Mouse (Mus musculus): Measurements from ENCODE around the gene Plekho2. TPM values are rescaled to one million over a fixed set of nuclear protein-coding genes. Genes with fewer than 3 reads are reported as not detected.

Gene Plekho2
- polyA plus RNA-seq, 1 experiment, result 15.3 TPM

DNA sequence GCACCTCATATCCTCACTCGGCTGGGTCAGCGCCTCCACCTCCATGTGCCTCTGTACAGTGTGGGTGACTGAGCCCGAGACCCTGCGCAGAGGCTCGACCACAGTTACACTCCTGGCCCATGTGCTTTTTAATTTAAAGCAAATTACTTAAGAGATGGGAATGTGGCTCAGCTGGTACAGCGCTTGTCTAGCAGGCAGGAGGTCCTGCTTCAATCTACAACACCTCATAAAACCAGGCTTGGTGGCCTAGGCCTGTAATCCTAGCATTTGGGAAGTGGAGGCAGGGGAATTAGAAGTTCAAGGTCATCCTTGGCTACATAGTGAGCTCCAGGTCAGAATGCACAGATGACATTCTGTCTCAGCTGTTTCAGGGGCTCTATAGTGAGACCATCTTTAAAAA is 21.0 kb downstream of the Plekho2 start:
- no peak overlapping the region for H3K27ac ChIP-seq (ENCODE audit: insufficient read depth, low read length)
- no peak overlapping the region for H3K4me3 ChIP-seq (ENCODE audit: insufficient read depth, low read length)
- 0 out of 2 replicates have a peak, but pooled peaks cover 2% of the 10 kb centered on the region for H3K4me1 ChIP-seq (ENCODE audit: control insufficient read depth, insufficient read depth, low read length)
- no peak for TF ChIP-seq POLR2A (IDR thresholded peaks at IDR 0.05; ENCODE audit: extremely low read depth, insufficient read depth, low read length)

DNA sequence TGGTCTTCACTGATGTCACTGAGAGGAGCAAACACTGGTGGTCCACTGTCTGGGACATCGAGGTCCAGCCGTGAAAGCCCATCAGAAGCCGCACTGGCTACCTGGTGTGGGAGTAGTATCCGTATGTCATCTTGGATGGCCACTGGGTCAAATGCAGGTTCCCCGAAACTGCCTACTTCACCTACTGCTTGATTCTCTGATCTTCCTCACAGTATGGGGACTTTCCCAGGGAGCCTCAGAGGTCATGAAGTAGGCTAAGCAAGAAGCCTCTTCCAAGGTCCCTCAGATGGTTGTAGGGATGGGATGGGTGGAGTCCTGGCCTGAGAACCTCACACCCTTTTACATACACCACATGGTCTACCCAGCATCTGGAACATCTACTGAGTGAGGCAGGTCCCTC is 22.9 kb downstream of the Plekho2 start:
- TF ChIP-seq CTCF (IDR thresholded peaks at IDR 0.05; ENCODE audit: extremely low read depth, insufficient read depth, low read length) (no peak), POLR2A (IDR thresholded peaks at IDR 0.05; ENCODE audit: extremely low read depth, insufficient read depth, low read length) (no peak)
- no peak overlapping the region for H3K27ac ChIP-seq (ENCODE audit: insufficient read depth, low read length)
- H3K4me1 ChIP-seq (ENCODE audit: control insufficient read depth, insufficient read depth, low read length), result 0 out of 2 replicates have a peak, but pooled peaks cover 2% of the 10 kb centered on the region
- H3K4me3 ChIP-seq (ENCODE audit: insufficient read depth, low read length), result no peak overlapping the region

DNA sequence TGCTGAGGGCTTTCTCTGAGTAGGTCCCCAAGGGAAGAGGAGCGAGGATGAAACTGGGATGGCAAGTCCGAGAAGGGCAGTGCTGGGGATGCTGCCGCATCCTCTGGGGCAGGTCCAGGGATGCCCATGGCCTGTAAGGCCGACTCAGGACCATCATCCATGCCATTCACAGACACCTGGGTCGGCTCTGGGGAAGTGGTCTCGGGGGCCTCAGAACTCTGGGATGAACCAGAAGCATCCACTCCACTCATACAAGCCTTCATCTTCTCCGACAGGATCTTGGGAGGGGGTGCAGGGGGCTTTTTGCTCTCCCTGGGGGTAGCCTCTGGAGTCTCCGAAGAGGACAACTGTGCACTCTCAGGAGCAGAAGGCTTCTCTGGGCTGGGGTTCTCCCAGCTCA is 23.5 kb downstream of the Plekho2 start:
- Histone ChIP-seq H3K27ac (ENCODE audit: insufficient read depth, low read length) (no peak overlapping the region), H3K4me1 (ENCODE audit: control insufficient read depth, insufficient read depth, low read length) (0 out of 2 replicates have a peak, but pooled peaks cover 2% of the 10 kb centered on the region), H3K4me3 (ENCODE audit: insufficient read depth, low read length) (no peak overlapping the region)
- TF ChIP-seq CTCF (IDR thresholded peaks at IDR 0.05; ENCODE audit: extremely low read depth, insufficient read depth, low read length) (no peak), POLR2A (IDR thresholded peaks at IDR 0.05; ENCODE audit: extremely low read depth, insufficient read depth, low read length) (no peak)

DNA sequence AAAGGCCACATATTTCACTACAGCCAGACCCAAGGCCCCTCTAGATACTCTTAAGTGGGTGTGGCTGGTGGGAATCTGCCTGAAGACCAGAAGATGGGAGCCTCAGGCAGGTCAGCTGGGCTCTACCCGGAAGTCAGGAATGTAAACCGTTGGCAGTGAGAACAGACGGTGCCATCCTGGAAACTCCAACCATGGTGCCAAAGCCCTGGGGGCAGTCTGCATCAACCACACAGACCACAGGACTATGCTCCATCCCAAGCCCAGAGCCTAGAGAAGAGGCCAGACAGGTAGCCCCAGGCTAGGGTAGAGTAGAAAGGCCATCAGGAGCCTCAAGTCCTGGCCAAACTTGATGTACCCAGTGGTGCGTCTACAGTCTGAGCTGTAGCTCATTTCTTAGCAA is 24.2 kb downstream of the Plekho2 start:
- no peak overlapping the region for H3K4me3 ChIP-seq (ENCODE audit: insufficient read depth, low read length)
- 0 out of 2 replicates have a peak, but pooled peaks cover 2% of the 10 kb centered on the region for H3K4me1 ChIP-seq (ENCODE audit: control insufficient read depth, insufficient read depth, low read length)
- H3K27ac ChIP-seq (ENCODE audit: insufficient read depth, low read length), result no peak overlapping the region
- TF ChIP-seq POLR2A (IDR thresholded peaks at IDR 0.05; ENCODE audit: extremely low read depth, insufficient read depth, low read length) (no peak), CTCF (IDR thresholded peaks at IDR 0.05; ENCODE audit: extremely low read depth, insufficient read depth, low read length) (no peak)

DNA sequence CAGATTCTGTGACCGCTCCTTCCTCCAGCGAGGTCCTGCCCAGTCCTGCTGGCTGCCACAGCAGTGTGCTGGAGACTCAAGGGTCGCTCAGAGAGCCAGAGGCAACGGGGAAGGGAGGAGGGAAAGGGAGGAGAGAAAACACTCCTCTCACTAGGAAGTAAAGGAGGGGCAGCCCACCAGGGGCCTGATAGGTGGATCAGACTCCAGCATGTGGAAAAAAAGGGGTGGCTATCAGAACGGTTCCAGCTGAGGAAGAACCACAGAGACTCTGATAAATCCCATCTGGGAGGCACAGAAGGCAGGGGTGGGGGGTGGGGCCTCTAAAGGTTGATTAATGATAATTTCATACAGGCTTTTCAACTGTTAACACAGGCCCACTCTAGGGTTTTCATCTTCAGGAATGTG is 24.8 kb downstream of the Plekho2 start:
- TF ChIP-seq POLR2A (IDR thresholded peaks at IDR 0.05; ENCODE audit: extremely low read depth, insufficient read depth, low read length), result no peak
- TF ChIP-seq CTCF (IDR thresholded peaks at IDR 0.05; ENCODE audit: extremely low read depth, insufficient read depth, low read length), result no peak
- Histone ChIP-seq H3K4me1 (ENCODE audit: control insufficient read depth, insufficient read depth, low read length) (no peaks in the 10 kb centered on the region), H3K27ac (ENCODE audit: insufficient read depth, low read length) (no peak overlapping the region), H3K4me3 (ENCODE audit: insufficient read depth, low read length) (no peak overlapping the region)

DNA sequence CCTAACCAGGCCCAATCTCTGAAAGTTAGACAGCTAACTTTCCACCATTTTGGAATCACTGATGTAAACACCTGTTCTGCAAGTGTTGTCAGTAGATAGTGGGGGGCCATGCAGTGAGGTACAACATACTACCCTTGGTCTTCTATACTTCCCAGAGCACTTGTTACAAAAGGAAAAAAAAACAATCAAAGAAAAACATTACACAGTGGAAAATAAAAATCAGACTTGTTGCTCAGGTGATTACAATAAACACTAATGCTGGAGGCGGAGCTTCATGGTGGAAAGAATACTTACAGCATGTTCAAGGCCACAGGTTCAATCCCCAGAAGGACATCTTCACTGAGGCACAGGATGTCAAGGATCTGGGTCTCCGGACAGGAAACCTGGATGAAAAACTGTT is 27.1 kb downstream of the Plekho2 start:
- no peak overlapping the region for H3K27ac ChIP-seq (ENCODE audit: insufficient read depth, low read length)
- TF ChIP-seq CTCF (IDR thresholded peaks at IDR 0.05; ENCODE audit: extremely low read depth, insufficient read depth, low read length) (no peak), POLR2A (IDR thresholded peaks at IDR 0.05; ENCODE audit: extremely low read depth, insufficient read depth, low read length) (no peak)
- H3K4me3 ChIP-seq (ENCODE audit: insufficient read depth, low read length), result no peak overlapping the region
- H3K4me1 ChIP-seq (ENCODE audit: control insufficient read depth, insufficient read depth, low read length), result no peaks in the 10 kb centered on the region

DNA sequence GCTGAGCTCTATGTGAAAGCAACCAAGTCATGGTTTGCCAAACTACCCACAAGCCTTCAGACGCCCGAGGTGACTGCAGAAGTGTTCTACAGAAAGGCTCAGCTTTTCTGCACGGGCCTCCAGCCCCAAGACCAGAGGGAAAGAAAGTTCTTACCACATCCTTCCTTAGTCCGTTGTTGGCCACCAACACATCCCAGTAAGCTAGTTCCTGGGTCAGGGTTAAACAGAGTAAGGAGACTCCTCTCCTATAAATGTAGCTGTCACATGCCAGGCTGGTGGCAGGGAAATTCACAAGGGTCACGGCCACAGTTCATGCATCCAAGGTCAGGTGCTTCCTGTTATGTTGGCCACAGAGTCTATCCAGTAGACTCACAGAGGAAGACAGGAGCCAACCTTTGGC is 27.7 kb downstream of the Plekho2 start:
- H3K4me1 ChIP-seq (ENCODE audit: control insufficient read depth, insufficient read depth, low read length), result no peaks in the 10 kb centered on the region
- no peak overlapping the region for H3K4me3 ChIP-seq (ENCODE audit: insufficient read depth, low read length)
- TF ChIP-seq POLR2A (IDR thresholded peaks at IDR 0.05; ENCODE audit: extremely low read depth, insufficient read depth, low read length), result no peak
- no peak for TF ChIP-seq CTCF (IDR thresholded peaks at IDR 0.05; ENCODE audit: extremely low read depth, insufficient read depth, low read length)
- H3K27ac ChIP-seq (ENCODE audit: insufficient read depth, low read length), result no peak overlapping the region

DNA sequence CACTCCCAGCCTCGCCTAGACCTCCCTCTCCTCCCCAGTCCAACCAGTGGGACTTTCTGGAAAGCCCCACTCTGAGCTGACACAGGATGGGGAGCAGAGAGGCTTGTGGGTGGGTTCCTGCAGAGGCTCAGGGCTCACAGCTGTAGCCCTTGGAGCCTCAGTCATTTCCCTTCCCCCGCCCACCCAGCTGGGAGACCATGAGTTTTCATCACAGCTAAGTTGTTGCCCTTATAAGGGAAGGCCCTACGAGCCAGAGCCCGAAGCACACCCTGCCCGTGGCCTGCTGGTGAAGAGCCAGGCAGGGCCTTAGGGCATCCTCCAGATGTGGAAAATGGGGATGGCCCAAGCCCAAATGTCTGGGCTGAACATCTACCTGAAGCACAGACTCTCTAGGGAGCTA is 28.8 kb downstream of the Plekho2 start:
- Histone ChIP-seq H3K27ac (ENCODE audit: insufficient read depth, low read length) (no peak overlapping the region), H3K4me1 (ENCODE audit: control insufficient read depth, insufficient read depth, low read length) (no peaks in the 10 kb centered on the region), H3K4me3 (ENCODE audit: insufficient read depth, low read length) (no peak overlapping the region)
- TF ChIP-seq POLR2A (IDR thresholded peaks at IDR 0.05; ENCODE audit: extremely low read depth, insufficient read depth, low read length), result no peak

DNA sequence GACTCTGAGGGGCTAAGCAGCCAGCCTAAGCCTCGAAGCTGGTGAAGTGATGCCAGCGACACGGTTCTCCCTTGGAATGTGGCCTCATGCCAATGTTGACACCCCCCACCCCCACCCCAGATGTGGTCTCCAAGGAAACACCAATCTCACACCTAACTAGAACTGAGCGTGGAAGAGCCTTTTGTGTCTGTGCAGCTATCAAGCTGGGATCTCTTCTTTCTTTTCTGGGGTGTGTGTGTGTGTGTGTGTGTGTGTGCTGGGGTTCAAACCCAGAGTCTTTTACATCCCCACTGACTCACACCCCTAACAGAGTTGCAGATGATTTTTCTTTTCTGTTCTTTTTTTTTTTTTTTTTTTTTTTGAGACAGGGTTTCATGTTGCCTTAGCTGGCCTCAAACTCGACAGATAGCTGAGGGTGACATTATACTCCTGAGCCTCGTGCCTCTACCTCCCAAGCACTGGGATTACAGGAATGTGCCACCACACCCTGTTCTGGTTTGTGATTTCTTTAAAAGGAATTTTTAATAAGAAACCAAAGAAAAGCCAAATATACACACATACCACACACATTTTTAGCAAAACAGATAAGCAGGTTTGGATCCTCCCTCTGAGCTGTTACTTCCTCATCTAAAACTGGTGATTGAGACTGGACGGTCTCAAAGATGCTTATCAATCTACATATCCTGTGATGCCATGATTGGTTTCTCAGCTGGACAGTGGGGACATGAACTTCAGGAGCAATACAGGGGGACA is 29.6 kb downstream of the Plekho2 start:
- Histone ChIP-seq H3K4me3 (ENCODE audit: insufficient read depth, low read length) (no peak overlapping the region), H3K4me1 (ENCODE audit: control insufficient read depth, insufficient read depth, low read length) (no peaks in the 10 kb centered on the region), H3K27ac (ENCODE audit: insufficient read depth, low read length) (no peak overlapping the region)
- TF ChIP-seq POLR2A (IDR thresholded peaks at IDR 0.05; ENCODE audit: extremely low read depth, insufficient read depth, low read length) (no peak), CTCF (IDR thresholded peaks at IDR 0.05; ENCODE audit: extremely low read depth, insufficient read depth, low read length) (no peak)

DNA sequence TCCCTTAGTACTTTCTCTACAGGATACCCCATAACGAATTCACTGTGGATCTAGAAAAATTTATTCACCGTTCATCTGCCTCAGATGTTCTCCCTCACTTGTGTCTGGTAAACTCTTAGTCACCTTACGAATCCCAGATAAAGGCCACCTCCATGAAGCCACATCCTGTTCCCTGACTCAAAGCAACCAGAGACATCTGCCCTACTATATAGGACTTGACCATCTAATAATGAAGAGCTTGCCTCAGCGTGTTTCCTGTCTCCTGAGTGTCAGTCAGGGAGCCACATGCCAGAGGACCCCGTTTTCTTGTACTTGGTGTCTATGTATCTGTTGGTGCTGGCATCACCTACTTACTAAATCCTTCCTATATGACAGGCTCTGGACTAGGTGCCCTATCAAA is 30.2 kb downstream of the Plekho2 start:
- no peak overlapping the region for H3K27ac ChIP-seq (ENCODE audit: insufficient read depth, low read length)
- no peak overlapping the region for H3K4me3 ChIP-seq (ENCODE audit: insufficient read depth, low read length)
- TF ChIP-seq CTCF (IDR thresholded peaks at IDR 0.05; ENCODE audit: extremely low read depth, insufficient read depth, low read length), result no peak
- no peak for TF ChIP-seq POLR2A (IDR thresholded peaks at IDR 0.05; ENCODE audit: extremely low read depth, insufficient read depth, low read length)
- no peaks in the 10 kb centered on the region for H3K4me1 ChIP-seq (ENCODE audit: control insufficient read depth, insufficient read depth, low read length)
